Mouse (Mus musculus) splenic B cell, adult 2 months (primary cell): Measurements from ENCODE around the gene Adam15.

ENCODE experiments used
- DNase-seq: peaks from one replicate; pipeline ENCODE4 v3.0.0-alpha.2; 2011; ENCODE audit warnings: low read depth, low spot score
- H3K27me3 ChIP-seq: 2 replicates; pipeline ENCODE4 v1.6.1; 2012; ENCODE audit warnings: mild to moderate bottlenecking, low read length, moderate library complexity, mixed read lengths; ENCODE audit not compliant: control insufficient read depth, poor library complexity, insufficient read depth, severe bottlenecking
- H3K36me3 ChIP-seq: 2 replicates; pipeline ENCODE4 v1.6.1; 2012; ENCODE audit warnings: mild to moderate bottlenecking, low read length, moderate library complexity, mixed read lengths; ENCODE audit not compliant: control insufficient read depth, poor library complexity, insufficient read depth, severe bottlenecking

Adam15 gene

DNA sequence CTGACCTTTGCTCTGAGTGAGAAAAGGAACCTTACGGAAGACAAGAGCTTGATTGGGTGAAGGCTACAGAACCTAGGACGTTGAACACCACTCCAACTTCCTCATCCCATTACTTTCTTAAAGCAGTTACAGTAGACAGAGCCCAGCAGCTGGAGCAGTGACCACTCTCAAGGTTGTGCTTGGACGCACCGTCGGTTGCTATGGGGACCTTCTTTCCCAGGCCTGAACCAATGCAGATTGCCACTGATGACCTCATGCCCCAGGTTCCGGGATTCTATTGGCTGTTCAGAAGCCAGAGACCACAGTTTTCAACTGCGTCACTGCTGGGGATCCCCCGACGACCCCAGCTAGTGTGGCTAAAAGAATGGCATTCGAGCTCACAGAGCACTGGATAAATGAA lies 18.8 kb downstream of the Adam15 start:
- H3K36me3 ChIP-seq = no peaks in the 10 kb centered on the region
- no peaks in the 10 kb centered on the region for H3K27me3 ChIP-seq
- DNase-seq = no peak

DNA sequence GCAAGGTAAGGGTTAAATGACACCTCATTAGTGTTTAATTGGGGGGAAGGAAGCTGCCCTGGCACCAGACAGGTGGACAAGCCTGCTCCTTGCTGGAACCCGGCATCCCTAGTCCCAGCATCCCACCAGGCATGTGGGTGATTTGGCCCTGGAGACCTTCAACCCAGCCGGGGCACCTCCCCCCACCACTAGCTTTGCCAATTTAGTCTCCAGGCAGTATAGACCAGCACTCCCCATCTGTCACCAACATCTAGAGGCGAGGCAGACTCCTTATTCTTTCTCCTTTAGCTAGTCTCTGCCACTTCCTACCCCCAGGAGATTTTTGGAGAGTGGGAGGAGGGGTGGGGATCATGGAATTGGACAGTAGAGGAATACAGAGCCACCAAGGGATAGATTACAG lies 19.4 kb downstream of the Adam15 start:
- H3K36me3 ChIP-seq = no peaks in the 10 kb centered on the region
- no peak for DNase-seq
- no peaks in the 10 kb centered on the region for H3K27me3 ChIP-seq

DNA sequence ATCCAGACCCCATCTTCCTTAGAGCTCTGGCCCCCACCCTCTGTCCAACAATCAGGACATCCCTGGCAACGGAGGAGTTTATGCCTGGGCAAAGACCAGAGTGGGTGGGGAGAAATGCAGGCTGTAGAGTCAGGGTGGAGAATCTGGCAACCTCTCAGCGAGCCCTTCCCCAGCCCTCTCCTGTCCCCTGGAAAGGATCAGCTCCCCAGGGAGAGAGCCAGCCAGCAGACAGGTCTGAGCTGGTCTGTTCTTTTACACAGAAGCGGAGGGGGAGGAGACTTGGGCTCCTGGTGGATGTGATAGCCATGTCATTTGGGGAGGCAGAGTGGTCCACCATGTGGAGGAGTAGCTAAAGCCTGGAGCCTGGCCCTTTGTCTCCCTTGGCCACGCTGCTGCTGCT lies 21.2 kb downstream of the Adam15 start:
- no peak for DNase-seq
- Histone ChIP-seq H3K36me3 (no peaks in the 10 kb centered on the region), H3K27me3 (no peaks in the 10 kb centered on the region)

DNA sequence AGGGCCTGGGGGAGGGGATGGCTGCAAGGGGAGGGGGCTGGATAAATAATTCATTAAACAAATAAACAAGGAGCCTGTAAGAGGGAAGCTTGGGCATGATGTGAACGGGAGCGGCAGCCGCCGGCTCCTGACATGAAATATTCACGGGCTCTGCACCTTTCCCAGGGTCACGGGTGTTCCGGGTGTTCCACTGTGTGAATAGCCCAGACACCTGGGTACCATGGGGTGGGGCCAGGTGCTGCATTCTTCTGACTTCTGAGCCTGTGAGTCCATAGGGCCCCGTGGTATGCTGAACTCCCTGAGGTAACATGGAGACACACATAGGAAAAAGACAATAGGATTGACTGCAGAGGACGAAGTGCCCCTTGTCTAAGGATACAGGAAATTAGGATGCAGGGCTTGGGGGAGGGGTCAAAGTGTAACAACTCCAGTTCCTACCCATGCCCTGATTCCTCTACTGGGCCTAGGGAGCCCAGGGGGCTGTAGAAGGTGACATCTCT lies 22.4 kb downstream of the Adam15 start:
- DNase-seq = no peak
- Histone ChIP-seq H3K36me3 (no peaks in the 10 kb centered on the region), H3K27me3 (no peaks in the 10 kb centered on the region)

DNA sequence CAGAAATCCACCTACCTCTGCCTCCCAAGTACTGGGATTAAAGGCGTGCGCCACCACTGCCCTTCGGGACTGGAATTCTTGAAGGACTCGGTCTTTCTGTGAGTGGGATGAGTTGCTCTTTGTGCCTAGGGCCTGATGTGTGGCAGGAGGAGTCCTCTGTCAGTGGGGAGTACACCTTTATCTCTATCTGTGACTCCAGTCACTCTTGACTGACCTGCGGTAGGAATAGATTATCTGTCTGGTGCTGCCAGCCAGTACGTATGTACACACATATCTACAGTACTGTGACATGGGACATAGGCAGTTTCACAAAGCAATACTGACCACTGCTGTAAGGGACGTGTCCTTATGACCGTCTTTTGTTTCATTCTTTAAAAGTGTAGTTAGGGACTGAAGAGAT lies 23.9 kb downstream of the Adam15 start:
- Histone ChIP-seq H3K36me3 (no peaks in the 10 kb centered on the region), H3K27me3 (no peaks in the 10 kb centered on the region; the same call in 1 of the 2 replicates)
- DNase-seq = no peak

DNA sequence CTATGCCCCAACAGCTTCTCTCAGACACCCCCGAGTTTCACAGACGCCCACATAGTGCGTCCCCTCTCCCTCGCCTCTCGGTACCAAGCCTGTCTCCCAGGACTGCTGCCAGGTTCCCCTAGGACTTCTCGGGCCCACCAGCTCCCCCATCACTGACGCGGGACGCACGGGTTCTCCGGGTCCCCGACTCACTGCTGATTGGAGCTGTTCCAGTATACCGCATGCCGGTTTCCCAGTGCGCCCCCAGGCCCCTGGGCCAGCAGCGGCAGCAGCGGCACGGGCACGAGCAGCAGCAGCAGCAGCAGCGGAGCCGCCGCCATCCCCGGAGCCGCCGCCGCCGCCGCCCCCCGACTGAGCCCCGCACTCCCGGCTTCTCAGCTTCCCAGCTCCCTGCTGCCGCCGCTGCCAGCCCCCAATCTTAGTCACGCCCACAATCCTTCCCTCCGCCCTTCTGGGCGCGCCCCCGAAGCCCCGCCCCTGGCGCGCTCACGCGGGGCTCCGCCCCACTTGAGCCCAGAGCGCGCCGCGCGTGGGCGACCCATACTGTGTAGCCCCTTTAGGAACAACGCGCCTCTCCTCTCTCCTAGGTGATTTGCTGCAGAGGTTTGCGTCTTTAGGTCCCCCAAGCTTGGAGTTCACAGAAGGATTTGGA lies 27.2 kb downstream of the Adam15 start, which contains the start of gene Efna3:
Gene Efna3 (minus strand): TSS at position 452 of the 652 bp plus-strand sequence.
- DNase-seq = peak; percentile 52
- Histone ChIP-seq H3K27me3 (no peaks in the 10 kb centered on the region; the same call in 1 of the 2 replicates), H3K36me3 (no peaks in the 10 kb centered on the region)

DNA sequence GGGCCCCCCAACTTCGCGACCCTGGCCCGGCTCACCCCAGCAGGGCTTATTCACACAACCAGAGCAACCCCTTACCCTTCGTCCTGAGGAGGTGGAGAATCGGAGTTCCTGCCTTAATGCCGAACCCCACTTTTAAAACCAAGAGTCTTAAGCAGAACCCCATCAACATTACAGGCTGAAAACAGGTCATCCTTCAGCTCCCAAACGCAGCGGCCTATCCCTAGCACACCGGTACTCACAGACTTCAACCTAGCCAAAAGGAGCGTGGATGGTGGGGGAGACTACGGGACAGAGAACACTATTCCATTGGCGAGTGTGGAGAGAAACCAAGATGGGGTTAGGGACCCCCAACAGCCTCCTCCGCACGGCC lies 27.7 kb downstream of the Adam15 start:
- Histone ChIP-seq H3K27me3 (no peaks in the 10 kb centered on the region; the same call in 1 of the 2 replicates), H3K36me3 (no peaks in the 10 kb centered on the region)
- no peak for DNase-seq

DNA sequence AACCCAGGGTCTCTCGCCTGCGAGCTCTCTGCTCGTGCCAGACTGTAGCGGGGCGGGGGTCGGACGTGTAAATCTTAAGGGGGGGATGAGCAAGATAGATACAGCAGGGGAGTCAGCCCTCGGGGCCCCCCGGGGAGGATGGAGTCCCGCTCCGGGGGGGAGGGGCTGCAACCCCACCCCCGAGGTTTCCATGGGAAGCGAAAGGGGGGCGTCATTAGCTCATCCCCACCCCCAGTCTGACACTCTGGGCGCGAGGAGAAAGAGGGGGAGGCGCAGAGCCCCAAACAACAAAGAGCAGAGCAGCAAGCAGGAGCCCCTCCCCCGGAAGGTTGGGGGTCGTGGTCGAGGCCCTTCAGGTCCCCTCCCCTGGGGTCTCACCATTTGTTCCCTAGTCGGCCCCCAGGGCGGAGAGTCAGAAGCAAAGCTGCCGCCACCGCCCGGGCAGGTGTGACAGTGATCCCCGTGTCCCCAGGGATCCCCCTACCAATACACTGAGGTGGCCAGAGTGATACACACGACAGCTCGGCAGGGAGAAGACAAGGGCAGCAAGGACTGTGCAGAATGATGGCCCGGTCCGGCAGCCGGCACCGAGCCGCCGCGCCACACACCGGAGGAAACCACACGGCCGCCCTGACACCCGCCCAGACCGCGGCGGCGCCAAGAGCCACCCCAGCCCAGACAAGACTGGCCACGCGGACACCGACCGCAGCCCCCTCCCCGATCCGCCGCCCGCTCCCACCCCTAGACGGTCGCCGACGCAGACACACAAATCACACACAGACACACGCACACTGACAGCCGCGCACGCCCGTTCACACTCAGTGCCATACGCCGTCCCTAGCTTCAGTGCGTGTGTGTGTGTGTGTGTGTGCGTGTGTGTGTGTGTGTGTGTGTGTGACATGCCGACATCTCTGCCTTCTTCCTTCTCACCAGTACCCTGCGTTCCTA lies 28.3 kb downstream of the Adam15 start:
- Histone ChIP-seq H3K36me3 (no peaks in the 10 kb centered on the region), H3K27me3 (no peaks in the 10 kb centered on the region; the same call in 1 of the 2 replicates)
- peak; percentile 58 for DNase-seq

DNA sequence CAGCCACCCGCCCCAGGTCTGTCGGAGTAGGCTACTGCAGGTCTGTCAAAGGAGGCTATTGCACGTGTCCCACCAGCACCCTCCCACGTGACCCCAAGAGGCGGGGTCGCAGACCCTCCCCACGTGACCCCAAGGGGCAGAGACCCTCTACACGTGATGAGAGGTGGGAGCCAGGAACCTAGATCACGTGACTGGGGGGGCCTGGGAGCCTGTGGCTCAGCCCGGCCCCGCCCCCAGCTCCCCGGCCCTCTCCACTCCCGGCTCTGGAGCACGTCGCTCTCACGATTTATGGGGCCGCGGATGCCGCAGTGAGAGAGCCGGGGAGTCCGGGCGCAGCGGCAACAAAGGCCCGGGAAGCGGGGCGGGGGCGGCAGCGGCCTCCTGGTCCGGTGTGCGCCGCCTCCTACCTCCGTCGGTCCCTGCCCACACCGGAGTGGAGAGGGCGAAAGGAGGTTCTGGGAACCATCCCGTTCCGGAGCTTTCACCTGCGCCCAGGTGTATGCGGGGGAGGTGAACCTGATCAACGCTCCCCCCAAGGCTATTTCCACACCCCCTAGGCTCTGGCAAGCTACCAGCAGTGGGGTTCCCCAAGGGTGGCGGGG lies 29.1 kb downstream of the Adam15 start:
- no peaks in the 10 kb centered on the region for H3K36me3 ChIP-seq
- no peaks in the 10 kb centered on the region; the same call in 1 of the 2 replicates for H3K27me3 ChIP-seq
- no peak for DNase-seq

DNA sequence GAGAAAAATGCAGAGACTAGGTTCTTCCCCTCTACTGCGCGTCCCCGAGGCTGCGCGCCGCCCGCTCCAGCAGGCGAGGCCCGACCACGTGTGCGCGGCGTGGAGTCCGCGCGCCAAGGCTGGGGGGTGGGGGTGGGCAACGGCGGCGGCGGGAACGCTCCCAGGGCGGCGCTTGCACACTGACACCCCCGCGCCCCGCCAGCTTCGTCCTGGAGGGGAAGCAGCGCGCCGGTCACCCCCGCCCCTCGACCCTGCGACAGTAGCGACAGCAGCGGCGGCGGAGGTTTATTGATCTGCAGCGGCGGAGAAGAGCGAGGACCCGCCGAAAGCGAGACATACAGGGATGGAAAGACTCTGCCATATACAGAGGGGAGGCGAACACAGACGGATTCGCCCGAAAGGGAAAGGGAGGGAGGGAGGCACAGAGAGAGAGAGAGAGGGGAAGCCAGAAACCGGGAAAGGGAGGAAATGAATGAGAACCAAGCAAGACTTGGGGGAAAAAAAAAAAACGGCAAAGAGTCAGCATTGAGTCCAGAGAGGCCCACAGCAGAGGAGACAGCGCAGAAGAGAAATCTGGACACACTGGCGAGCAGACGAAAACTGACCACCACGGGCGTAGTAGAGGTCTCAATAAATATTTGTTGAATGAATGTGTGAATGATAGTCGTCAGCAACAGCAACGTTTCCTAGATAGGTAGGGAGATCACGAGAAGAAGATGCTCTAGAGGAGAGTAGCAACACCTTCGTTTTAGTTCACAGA lies 30.0 kb downstream of the Adam15 start:
- H3K36me3 ChIP-seq = no peaks in the 10 kb centered on the region
- no peaks in the 10 kb centered on the region; the same call in 1 of the 2 replicates for H3K27me3 ChIP-seq
- no peak for DNase-seq

DNA sequence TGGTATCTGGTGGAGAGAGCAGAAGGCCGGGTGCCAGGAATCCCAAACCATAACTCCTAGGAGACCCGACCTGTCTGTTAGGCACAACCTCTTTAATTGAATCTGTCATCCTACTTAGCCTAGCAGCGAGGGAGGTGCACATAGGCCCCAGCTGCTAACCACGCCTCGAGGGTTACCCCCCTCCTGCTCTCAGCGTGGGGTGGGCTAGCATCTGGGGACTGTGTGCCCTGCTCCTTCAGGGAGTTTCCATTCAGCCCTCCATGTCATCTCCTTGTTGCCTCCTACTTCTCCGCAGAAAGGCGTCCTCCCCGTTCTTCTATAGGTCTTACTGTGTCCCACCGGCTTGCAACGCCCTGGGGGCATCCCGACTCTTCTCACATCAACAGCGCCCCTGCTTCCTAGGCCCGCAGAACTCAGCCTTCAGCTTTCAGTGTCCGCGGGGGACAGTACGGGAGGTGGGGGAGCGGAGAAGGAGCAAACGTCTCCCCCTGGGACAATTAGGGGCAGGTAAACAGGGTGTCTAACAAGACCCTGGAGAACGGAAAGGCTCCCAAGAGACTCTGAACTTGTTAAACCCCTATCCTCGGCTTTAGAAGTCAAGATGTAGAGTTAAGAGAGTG lies 30.7 kb downstream of the Adam15 start:
- H3K36me3 ChIP-seq = no peaks in the 10 kb centered on the region
- DNase-seq = no peak

DNA sequence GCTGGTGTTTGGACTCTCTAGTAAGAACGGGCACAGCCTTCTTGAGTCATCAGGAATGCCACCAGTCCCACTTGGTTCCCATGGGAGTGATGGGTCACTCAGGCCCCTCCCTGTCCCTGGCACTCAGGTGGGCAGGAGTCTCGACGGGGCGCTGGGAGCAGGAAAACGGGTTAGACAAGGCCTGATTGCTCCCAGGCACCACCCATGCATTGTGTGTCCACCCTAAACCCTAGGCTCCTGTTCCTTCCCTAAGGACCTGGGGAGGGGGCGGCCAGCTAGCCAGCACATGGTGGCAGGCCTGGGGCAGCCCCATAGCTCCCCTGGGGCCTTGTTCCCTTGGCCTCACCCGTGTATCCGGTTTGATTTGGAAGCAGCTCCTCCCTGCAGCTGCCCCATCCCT lies 31.5 kb downstream of the Adam15 start:
- no peak for DNase-seq
- H3K27me3 ChIP-seq = no peaks in the 10 kb centered on the region; the same call in 1 of the 2 replicates
- no peaks in the 10 kb centered on the region for H3K36me3 ChIP-seq

More for the DNA sequence above, 30.7 kb downstream of the Adam15 start:
- no peaks in the 10 kb centered on the region; the same call in 1 of the 2 replicates for H3K27me3 ChIP-seq

DNA sequence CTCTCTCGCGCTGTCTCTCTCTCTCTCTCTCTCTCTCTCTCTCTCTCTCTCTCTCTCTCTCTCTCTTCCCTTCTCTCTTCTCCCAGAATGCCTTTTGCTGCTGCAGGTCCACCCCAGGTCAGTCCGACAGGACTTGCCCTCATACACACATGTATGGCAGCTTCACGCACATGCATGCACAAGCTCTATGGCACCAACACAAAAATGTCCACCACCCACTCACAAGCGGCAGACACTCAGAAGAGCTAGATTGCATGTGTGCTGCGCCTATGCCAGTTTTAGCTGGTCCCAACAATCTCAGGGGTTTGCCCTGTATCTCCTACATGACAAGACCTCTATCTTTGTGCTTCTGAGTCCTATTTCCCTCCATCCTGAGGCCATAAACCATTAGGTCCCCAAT lies 32.5 kb downstream of the Adam15 start:
- DNase-seq = no peak
- no peaks in the 10 kb centered on the region; the same call in 1 of the 2 replicates for H3K27me3 ChIP-seq
- H3K36me3 ChIP-seq = no peaks in the 10 kb centered on the region

DNA sequence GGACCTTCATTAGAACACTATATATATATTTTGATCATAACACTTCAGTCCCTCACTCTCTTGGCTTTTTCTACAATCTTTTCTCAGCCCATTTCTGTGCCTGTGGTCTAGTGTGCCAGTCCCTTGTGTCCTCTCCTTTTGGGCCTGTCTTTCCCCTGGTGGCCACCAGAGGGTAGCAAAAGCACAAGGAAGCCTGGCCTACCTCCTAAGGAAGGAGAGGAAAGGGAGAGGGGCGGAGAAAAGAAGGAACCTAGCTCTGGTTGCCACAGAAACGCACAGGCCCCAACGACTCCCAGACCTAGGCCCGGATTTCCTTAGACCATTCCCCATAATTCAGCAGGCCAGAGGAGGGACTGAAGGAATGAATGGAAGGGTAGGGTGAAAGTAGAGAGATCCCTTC lies 33.0 kb downstream of the Adam15 start:
- peak; percentile 79 for DNase-seq
- H3K36me3 ChIP-seq = no peaks in the 10 kb centered on the region
- no peaks in the 10 kb centered on the region; the same call in 1 of the 2 replicates for H3K27me3 ChIP-seq
